Mouse (Mus musculus): ENCODE results near the gene Hint1. TPM values are rescaled to one million over a fixed set of nuclear protein-coding genes. Genes with fewer than 3 reads are reported as not detected.

Hint1 gene
- total and polyA plus RNA-seq, 3 experiments: 529 to 2,790 (median 567) TPM

DNA sequence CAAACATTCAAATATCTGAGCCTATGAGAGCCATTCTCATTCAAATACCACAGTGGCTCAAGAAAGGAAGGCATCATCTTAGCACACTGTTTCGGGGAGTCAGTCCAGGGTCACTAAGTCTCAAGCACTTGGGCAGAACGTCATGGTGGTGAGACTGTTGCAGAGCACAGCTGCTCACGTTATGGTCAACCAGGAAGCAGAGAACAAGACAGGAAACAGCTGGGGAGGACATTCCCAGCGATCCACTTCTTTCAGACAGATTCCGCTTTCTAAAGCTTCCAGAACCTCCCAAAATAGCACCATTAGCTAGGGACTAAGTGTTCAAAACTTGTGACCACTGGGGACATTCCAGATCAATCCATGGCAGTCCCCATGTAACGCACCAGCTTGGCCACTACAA, 21.7 kb downstream of the Hint1 start:
- no peak overlapping the region for H3K27ac ChIP-seq (ENCODE audit: control insufficient read depth, low read depth, low read length)
- H3K27me3 ChIP-seq (ENCODE audit: control insufficient read depth in 1 of 2, insufficient read depth in 2 of 2, low read length in 2 of 2): no peaks in the 10 kb centered on the region
- no peak overlapping the region for H3K9ac ChIP-seq (ENCODE audit: control insufficient read depth, low read depth, low read length, poor library complexity, severe bottlenecking)
- DNase-seq (ENCODE audit: low read depth, low spot score): no peak
- H3K9me3 ChIP-seq (replicated peaks; ENCODE audit: insufficient read depth, low read length): no peaks in the 10 kb centered on the region
- peaks cover 21 to 30% of the 10 kb centered on the region in 2 experiments for H3K4me1 ChIP-seq (ENCODE audit: control insufficient read depth in 1 of 2, insufficient read depth in 2 of 2, low read length in 2 of 2)
- no peak overlapping the region for H3K4me3 ChIP-seq (ENCODE audit: control insufficient read depth in 1 of 2, insufficient read depth in 1 of 2, low read depth in 2 of 2, low read length in 2 of 2)
- no peaks in the 10 kb centered on the region for H3K79me2 ChIP-seq (ENCODE audit: control insufficient read depth, insufficient read depth, low read length, poor library complexity)
- peaks cover 0 to 18% of the 10 kb centered on the region in 2 experiments; a peak in 2 of 4 replicates for H3K36me3 ChIP-seq (ENCODE audit: control insufficient read depth in 1 of 2, insufficient read depth in 2 of 2, low read length in 2 of 2)
- TF ChIP-seq ZNF384 (IDR thresholded peaks at IDR 0.05; ENCODE audit: low read depth, low read length): no peak
- no peak for TF ChIP-seq NELFE (IDR thresholded peaks at IDR 0.05; ENCODE audit: low read depth, low read length)
- TF ChIP-seq TAL1 (IDR thresholded peaks at IDR 0.05; ENCODE audit: low read length): no peak
- no peak for TF ChIP-seq USF2 (IDR thresholded peaks at IDR 0.05; ENCODE audit: borderline replicate concordance in 1 of 2, insufficient read depth in 1 of 2, low read depth in 1 of 2, low read length in 2 of 2)
- TF ChIP-seq ZKSCAN1 (IDR thresholded peaks at IDR 0.05; ENCODE audit: low read depth, low read length): no peak
- TF ChIP-seq MEF2A (IDR thresholded peaks at IDR 0.05; ENCODE audit: extremely low read depth, insufficient replicate concordance, low read depth, low read length, poor library complexity, severe bottlenecking): no peak
- no peak for TF ChIP-seq ZMIZ1 (IDR thresholded peaks at IDR 0.05; ENCODE audit: low read depth, low read length)
- TF ChIP-seq MAFK (IDR thresholded peaks at IDR 0.05; ENCODE audit: borderline replicate concordance, low read depth, low read length): no peak
- no peak for TF ChIP-seq TCF12 (IDR thresholded peaks at IDR 0.05; ENCODE audit: low read depth, low read length)
- TF ChIP-seq RCOR1 (IDR thresholded peaks at IDR 0.05; ENCODE audit: low read depth, low read length): no peak
- no peak for TF ChIP-seq HCFC1 (IDR thresholded peaks at IDR 0.05; ENCODE audit: low read depth, low read length)
- no peak for TF ChIP-seq CHD2 (IDR thresholded peaks at IDR 0.05; ENCODE audit: low read length)
- no peak for TF ChIP-seq BHLHE40 (IDR thresholded peaks at IDR 0.05; ENCODE audit: borderline replicate concordance, low read depth, low read length)
- no peak for TF ChIP-seq POLR2A (IDR thresholded peaks at IDR 0.05; ENCODE audit: control insufficient read depth in 1 of 2, insufficient read depth in 1 of 2, low read depth in 1 of 2, low read length in 2 of 2, poor library complexity in 1 of 2)
- TF ChIP-seq ELF1 (IDR thresholded peaks at IDR 0.05; ENCODE audit: low read depth, low read length): no peak
- no peak for TF ChIP-seq E2F4 (IDR thresholded peaks at IDR 0.05; ENCODE audit: borderline replicate concordance, low read depth, low read length)

- Histone ChIP-seq H3K4me1 (ENCODE audit: control insufficient read depth in 1 of 2, insufficient read depth in 2 of 2, low read length in 2 of 2) (peaks cover 6 to 8% of the 10 kb centered on the region in 2 experiments), H3K9ac (ENCODE audit: control insufficient read depth, low read depth, low read length, poor library complexity, severe bottlenecking) (no peak overlapping the region), H3K79me2 (ENCODE audit: control insufficient read depth, insufficient read depth, low read length, poor library complexity) (no peaks in the 10 kb centered on the region), H3K27me3 (ENCODE audit: control insufficient read depth in 1 of 2, insufficient read depth in 2 of 2, low read length in 2 of 2) (no peaks in the 10 kb centered on the region), H3K4me3 (ENCODE audit: control insufficient read depth in 1 of 2, insufficient read depth in 1 of 2, low read depth in 2 of 2, low read length in 2 of 2) (no peak overlapping the region), H3K36me3 (ENCODE audit: control insufficient read depth in 1 of 2, insufficient read depth in 2 of 2, low read length in 2 of 2) (peaks cover 0 to 6% of the 10 kb centered on the region in 2 experiments; a peak in 1 of 4 replicates), H3K27ac (ENCODE audit: control insufficient read depth, low read depth, low read length) (no peak overlapping the region), H3K9me3 (replicated peaks; ENCODE audit: insufficient read depth, low read length) (no peaks in the 10 kb centered on the region)
- TF ChIP-seq TAL1 (IDR thresholded peaks at IDR 0.05; ENCODE audit: low read length): no peak
- no peak for TF ChIP-seq USF1 (IDR thresholded peaks at IDR 0.05; ENCODE audit: low read depth, low read length)
- TF ChIP-seq CTCF (IDR thresholded peaks at IDR 0.05 in 2 of 3, conservative IDR thresholded peaks at IDR 0.05 in 1 of 3; ENCODE audit: control insufficient read depth in 1 of 3, insufficient read depth in 1 of 3, low read depth in 2 of 3, low read length in 3 of 3, poor library complexity in 1 of 3, severe bottlenecking in 1 of 3): no peak
- no peak for TF ChIP-seq RCOR1 (IDR thresholded peaks at IDR 0.05; ENCODE audit: low read depth, low read length)
- TF ChIP-seq HCFC1 (IDR thresholded peaks at IDR 0.05; ENCODE audit: low read depth, low read length): no peak
- TF ChIP-seq MAZ (IDR thresholded peaks at IDR 0.05; ENCODE audit: low read depth, low read length): no peak
- no peak for DNase-seq (ENCODE audit: low read depth, low spot score)
These were observed 25.2 kb downstream of the Hint1 start for GRCm38 (mm10) chr11:54891341-54891740.

Data from MEL (cell line).